Mouse (Mus musculus) kidney, postnatal 36 days (tissue): ENCODE data around the gene Stim2.

Source experiments
- DNase-seq, 2 experiments: peaks; one replicate each; pipeline ENCODE4 v3.0.0; 2021 to 2022; ENCODE audit warnings: mixed read lengths in 2 of 2

Stim2 gene

GRCm38 (mm10) chr5:53998146-53998742 is at the start of gene Stim2:
Stim2 (plus strand) TSS chr5:53998499.
- DNase-seq, result peak; percentile 94 to 95

GRCm38 (mm10) chr5:53948606-53949266 is 49.6 kb upstream of the Stim2 start:
- DNase-seq, result peak; percentile 84 to 89

- no peak for DNase-seq
These were observed 48.1 kb upstream of the Stim2 start for GRCm38 (mm10) chr5:53950189-53950588.

GRCm38 (mm10) chr5:53953216-53953615 is 45.1 kb upstream of the Stim2 start:
- DNase-seq, result no peak

GRCm38 (mm10) chr5:53953797-53954196 is 44.5 kb upstream of the Stim2 start:
- DNase-seq, result no peak

- no peak for DNase-seq
These were observed 42.3 kb upstream of the Stim2 start for GRCm38 (mm10) chr5:53955966-53956365.

- no peak for DNase-seq
These were observed 41.6 kb upstream of the Stim2 start for GRCm38 (mm10) chr5:53956396-53957314.

GRCm38 (mm10) chr5:53957348-53957747 is 41.0 kb upstream of the Stim2 start:
- no peak for DNase-seq

- DNase-seq, result peak in 1 of 2 experiments; percentile 21
These were observed 37.1 kb upstream of the Stim2 start for GRCm38 (mm10) chr5:53961229-53961628.

GRCm38 (mm10) chr5:53961830-53962515 is 36.3 kb upstream of the Stim2 start:
- DNase-seq, result peak; percentile 61 to 69

- DNase-seq, result no peak
These were observed 32.6 kb upstream of the Stim2 start for GRCm38 (mm10) chr5:53965656-53966055.

- no peak for DNase-seq
These were observed 30.7 kb upstream of the Stim2 start for GRCm38 (mm10) chr5:53967560-53967959.

- DNase-seq, result peak; percentile 51 to 72
These were observed 28.1 kb upstream of the Stim2 start for GRCm38 (mm10) chr5:53970178-53970577.

GRCm38 (mm10) chr5:53971201-53971600 is 27.1 kb upstream of the Stim2 start:
- DNase-seq, result no peak

GRCm38 (mm10) chr5:53972905-53973304 is 25.4 kb upstream of the Stim2 start:
- DNase-seq, result no peak

- DNase-seq, result no peak
These were observed 21.8 kb upstream of the Stim2 start for GRCm38 (mm10) chr5:53976497-53976896.

GRCm38 (mm10) chr5:53977060-53977459 is 21.2 kb upstream of the Stim2 start:
- no peak for DNase-seq

- DNase-seq, result no peak
These were observed 14.9 kb upstream of the Stim2 start for GRCm38 (mm10) chr5:53983358-53983757.

GRCm38 (mm10) chr5:53985632-53986031 is 12.7 kb upstream of the Stim2 start:
- DNase-seq, result no peak

- DNase-seq, result no peak
These were observed 10.8 kb upstream of the Stim2 start for GRCm38 (mm10) chr5:53987496-53987895.

GRCm38 (mm10) chr5:53988053-53988452 is 10.2 kb upstream of the Stim2 start:
- no peak for DNase-seq

- DNase-seq, result peak; percentile 37 to 64
These were observed 5.7 kb upstream of the Stim2 start for GRCm38 (mm10) chr5:53992616-53993015.

GRCm38 (mm10) chr5:53994576-53994975 is 3.7 kb upstream of the Stim2 start:
- DNase-seq, result no peak
